Mouse (Mus musculus) brain, embryonic 14.5 days (tissue): ENCODE measurements at regions not wholly inside any gene's neighbourhood (a gene's known extent, or its start where the extent isn't known, plus 50 kb on each side); places are given as distances from the start of the nearest gene placed in this dataset.

Experiments
- CTCF ChIP-seq: fragments of 200-500 bp; IDR thresholded peaks from 2 replicates; pipeline ENCODE4 v1.5.1; 2012; ENCODE audit warnings: inconsistent platforms, mild to moderate bottlenecking, moderate library complexity, borderline replicate concordance; ENCODE audit not compliant: insufficient read depth, insufficient read length; ENCODE audit errors: extremely low read depth
- POLR2A ChIP-seq: fragments of 200-500 bp; IDR thresholded peaks from 2 replicates; pipeline ENCODE4 v1.6.1; 2012; ENCODE audit warnings: mild to moderate bottlenecking, inconsistent platforms, borderline replicate concordance; ENCODE audit not compliant: poor library complexity, insufficient read depth, insufficient read length, severe bottlenecking; ENCODE audit errors: extremely low read depth

DNA sequence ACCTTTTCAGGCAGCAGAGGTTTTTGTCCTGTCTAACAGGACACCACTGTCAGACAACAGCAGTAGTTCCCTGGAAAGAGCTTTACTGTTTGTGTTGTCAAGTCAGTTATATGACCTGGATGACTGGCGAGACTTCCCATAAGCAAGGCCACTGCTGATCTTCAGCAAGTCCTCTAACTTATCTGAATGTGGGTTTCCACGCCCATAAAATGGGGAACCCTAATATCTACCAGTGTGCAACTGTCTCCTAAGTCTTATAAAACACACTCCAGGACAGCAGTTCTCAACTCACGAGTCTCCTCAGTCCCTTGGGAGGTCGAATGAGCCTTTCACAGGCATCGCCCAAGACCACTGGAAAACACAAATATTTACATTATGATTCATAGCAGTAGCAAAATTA lies 232.9 kb downstream of the Sp3 start:
- TF ChIP-seq POLR2A: no peak
- no peak for TF ChIP-seq CTCF
